Mouse (Mus musculus): ENCODE measurements around the gene Zfp385b.

The Zfp385b gene

DNA sequence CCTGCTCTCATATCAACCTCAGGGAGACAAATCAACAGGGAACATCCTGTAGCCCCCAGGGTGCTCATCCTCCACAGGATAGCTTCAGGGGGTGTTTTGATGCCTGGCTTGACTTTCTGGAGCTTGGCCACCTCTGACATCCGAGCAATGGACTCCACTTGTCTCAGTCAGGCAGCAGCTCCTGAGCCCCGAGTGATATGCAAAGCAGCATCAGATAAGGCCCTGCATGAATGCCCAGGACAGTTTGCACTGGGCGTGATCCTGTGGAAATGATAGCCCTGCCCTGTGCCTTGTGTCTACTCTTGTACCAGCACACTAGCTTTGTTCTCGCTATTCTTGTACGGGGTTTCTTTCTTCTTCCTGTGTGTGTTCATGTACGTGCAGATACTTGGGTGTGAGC, 303.8 kb downstream of the Zfp385b start:
- no peak for DNase-seq (ENCODE audit: low spot score)

DNA sequence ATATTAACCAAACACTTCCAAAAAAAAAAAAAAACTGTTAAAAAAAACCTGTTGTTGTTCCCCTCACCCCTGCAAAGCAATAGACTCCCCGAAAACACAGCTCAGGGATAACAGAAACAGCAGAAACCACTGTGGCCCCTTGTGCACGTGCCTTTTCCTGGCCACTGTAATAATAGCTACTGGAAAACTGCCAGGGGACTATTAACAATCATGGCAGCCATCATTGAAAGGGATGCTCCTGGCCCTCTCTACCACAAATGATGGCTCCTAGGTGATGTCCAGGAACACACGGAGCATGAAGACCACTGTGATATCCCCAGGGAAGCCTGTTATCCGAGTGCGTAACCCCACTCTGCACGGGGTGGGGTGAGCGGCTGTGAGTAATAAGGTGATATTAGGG, 304.4 kb downstream of the Zfp385b start:
- DNase-seq (ENCODE audit: low spot score): no peak

DNA sequence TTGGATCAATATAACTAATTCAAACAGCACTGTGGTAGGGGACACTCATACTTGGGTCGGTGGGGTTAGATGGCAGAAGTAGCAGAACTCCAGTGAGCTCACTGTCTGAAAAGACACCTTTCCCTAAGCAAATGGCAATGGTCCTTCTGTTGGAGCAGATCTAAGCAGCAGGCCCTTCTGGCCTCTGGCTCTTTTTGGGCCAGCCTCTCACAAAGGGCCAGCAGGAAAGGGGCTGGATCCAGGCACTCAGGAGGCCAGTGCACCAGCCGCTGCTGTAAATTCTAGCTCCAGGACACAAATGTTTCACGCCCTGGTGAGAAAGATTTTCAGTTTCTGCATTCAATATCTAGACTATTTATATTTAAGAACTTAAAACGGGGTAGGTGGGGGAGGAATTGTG, 305.0 kb downstream of the Zfp385b start:
- DNase-seq (ENCODE audit: low spot score): no peak

DNA sequence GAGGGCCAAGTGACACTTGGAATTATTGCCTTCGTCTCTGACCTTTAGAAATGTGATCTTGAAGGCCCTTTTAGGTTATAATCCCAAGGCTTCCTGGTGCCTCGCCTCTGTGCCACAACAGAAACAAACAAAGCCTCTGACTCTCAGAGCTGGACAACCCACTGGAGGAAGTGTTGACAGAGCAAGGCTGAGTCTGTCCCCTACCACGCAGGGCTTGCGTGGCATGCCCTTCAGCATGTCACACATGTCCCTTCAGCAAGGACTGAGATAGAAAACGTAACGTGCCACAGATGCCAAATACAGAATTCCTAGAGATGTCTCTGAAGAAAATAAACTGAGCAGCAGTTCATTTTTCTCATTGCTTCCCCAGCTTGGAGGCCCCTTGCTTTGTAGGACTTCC, 310.7 kb downstream of the Zfp385b start:
- DNase-seq (ENCODE audit: low spot score): no peak

DNA sequence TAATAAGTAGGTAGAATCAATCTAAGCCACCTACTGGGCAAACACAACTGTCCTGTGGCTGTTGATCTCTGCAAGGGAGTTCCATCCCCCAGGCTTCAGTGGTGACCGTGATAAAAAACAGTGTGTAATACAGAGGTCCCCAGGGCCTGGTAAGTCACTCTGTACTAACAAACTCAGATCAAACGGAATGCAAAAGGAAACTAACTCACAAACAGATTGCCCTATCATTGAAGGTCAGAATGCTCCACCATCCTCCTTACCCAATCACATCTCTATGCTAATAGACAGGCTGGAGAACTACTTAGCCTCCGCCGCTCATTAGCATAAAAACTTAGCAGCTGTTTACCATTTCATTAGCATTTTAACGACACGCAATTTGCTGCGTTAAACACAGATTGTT, 313.1 kb downstream of the Zfp385b start:
- DNase-seq (ENCODE audit: low spot score): no peak

DNA sequence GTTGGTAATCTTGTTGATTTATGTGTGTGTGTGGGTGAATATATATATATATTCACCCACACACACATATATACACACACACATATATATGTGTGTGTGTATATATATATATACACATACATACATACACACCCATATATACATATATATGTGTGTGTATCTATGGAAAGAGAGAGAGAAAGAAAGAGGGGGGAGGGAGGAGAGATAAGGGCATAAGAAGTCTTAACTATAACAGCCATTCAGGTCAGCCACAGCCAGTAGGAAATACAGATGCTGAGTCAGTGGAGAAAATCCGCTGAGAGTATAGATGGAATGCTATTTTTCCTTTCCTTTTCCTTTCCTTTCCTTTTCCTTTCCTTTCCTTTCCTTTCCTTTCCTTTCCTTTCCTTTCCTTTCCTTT, 313.8 kb downstream of the Zfp385b start:
- no peak for DNase-seq (ENCODE audit: low spot score)

DNA sequence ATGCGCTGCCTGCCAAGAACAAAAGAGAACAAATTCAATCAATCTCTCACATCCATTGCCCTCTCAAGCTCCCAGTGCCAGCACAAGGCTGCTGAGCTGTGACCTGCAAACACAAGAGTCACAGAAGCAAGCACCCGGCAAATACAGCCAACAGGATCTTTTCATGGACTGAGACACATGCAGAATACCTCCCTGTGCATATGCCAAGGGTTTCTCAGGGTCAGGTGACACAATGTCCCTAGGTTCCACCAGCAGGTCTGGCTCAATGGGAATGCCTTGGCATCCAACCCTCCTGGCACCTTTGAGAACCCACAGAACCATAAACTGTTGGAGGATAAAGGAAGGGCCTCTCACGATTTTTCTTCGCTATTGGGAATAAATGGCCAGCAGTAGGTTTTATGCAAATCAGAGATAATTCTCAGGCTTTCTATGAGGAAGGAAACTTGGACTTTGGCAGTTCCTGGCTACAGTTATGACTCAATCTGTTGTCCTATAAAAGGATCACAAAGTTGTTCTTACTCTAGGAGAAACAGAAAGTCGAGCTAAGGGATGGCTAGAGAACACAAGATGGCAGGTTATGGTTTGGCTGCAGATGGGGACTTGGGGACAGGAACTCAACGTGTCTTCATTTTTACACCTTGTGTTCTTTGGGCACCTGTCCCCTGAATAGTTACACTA, 315.6 kb downstream of the Zfp385b start:
- no peak for DNase-seq (ENCODE audit: low spot score)

DNA sequence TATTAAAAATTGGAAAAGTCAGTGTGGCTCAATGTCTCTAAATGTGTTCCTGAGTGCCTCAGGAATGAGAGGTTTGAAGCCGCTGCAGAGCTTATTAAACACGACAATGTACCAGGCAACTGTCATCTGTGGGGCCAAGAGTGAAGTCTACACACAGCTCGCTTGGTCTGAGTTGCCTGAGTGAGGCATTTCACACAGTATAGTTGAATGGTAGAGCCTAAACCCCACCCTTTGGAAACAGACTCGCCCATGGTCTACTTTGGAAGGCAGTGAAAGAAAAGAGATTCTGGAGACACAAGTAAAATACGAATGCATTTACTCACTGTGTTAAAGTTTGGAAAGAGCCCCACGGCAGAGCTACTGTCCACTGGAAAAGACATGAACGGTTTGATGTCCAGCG, 316.2 kb downstream of the Zfp385b start:
- DNase-seq (ENCODE audit: low spot score): no peak

DNA sequence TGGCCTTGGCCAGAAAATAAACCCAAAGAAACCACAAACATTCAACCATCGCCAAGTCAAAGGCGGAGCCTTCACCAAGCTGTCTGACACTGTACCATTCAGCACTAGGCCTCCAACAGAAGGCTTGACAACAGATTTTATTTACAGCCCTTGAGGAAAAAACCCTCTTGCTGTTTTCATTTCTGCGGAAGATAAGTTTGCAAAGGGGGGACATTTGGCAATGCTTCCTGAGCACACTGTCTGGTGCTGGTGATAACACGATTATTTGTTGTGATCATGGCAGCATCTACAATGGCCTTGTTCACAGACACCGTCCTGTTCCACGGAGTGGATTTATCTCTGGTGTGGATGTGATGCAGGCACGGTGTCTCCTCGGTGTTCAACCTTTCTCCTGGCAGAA, 317.0 kb downstream of the Zfp385b start:
- no peak for DNase-seq (ENCODE audit: low spot score)

DNA sequence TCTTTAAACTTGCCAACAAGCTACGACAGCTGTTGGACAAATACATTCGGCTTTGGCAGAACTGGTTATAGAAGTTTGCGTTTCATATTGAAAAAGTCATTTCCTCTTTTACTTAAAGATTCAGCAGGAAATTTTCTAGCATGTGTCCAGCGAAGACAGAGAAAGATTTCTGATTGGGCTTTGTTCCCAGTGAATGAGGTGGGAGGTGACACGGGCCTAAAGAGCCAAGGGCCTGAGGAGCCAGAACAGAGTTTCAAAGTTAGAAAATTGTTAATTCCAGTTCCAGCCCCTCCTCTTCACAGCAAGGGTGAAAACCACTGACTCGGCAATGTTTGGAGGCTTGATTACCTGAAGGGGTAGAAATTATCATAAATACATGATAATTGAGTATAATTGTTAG, 319.0 kb downstream of the Zfp385b start:
- no peak for DNase-seq (ENCODE audit: low spot score)

DNA sequence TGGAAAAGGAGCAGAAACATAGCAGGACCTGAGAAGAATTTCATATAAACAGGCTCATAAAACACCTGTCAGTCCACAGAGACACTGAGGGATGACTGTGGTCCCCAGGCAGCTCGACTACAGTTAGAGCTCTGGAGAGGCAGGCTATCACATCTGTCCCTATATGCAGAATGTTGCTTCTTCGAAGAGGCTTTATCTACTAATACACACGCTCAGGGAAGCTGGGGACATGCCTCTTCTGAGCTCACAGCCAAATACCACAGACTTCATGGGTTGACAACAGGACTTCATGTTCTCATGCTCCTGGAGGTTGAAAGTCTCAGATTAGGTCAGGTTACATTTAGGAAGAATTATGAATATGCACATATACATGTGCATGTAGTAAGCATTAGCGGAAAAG, 321.1 kb downstream of the Zfp385b start:
- no peak for DNase-seq (ENCODE audit: low spot score)

DNA sequence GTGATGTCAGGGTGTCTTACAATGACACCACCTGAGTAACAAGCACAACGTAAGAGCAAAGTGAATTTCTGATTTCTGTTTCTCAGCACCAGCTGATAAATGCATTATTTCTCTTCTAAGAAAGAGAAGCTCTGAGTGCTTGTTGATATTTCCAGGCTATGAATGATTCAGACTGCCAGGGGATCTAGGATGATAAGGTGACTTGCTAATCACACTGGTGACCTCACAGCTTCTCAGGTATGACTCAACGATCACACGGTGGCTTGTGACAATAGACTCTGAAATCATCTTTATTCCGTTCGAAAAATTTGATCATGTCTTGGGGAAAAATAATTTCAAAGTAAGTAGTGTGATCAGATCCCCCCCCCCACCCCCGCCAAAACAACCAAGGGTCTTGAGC, 321.5 kb downstream of the Zfp385b start:
- no peak for DNase-seq (ENCODE audit: low spot score)

DNA sequence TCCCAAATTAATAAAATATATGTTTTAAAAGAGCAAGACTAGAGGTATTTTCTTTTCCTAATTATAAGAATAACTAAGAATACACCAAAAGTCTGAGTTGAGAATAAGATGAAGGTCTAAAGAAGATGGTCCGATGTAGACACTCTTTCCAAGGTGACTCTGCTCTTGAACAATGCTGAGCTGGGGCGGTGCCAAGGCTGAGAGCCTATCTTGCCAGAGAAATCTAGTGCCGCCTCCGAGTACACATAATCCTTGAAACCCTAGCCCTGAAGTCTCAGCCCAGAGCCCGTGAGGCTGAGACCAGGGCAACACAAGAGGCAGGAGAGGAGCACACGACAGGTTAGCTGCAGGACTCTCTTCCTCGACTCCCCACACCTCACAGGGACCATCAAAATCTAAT, 323.4 kb downstream of the Zfp385b start:
- DNase-seq (ENCODE audit: low spot score): no peak

DNA sequence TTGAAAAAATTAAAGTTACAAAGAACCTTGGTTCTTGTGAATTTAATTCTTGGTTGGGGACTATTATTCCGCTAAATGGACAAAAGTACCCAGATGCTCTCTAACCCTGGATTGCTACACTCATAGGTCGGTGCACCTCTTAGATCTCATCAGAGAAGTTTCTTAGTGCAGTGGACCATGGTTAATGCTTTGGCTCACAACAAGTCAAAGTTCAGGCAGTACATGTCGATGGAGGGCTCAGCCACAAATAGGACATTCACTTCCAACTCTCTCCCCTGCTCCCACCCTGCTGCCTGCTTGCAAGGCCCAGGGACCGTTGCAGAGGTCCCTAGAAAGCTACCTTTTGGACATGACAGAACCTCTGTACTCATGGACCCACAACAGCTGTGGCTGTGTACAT, 324.1 kb downstream of the Zfp385b start:
- no peak for DNase-seq (ENCODE audit: low spot score)

DNA sequence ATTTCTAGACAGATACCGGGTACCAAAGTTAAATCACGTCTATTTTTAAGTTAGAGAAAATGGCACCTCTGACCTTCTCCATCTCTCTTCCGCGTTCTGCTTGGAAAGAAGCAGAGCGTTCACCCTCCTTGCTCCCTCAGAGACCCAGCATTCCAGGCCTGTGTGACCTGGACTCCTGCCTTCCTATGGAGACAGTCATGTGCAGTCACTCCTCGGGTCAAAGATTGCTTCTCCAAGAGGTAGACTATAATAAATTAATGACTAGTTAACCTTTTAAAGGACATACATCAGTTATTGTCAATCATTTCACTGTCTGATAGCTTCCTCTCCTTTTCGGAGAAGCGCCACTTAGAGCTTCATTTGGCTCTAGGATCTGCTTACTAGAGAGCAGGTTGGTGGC, 325.7 kb downstream of the Zfp385b start:
- DNase-seq (ENCODE audit: low spot score): no peak

DNA sequence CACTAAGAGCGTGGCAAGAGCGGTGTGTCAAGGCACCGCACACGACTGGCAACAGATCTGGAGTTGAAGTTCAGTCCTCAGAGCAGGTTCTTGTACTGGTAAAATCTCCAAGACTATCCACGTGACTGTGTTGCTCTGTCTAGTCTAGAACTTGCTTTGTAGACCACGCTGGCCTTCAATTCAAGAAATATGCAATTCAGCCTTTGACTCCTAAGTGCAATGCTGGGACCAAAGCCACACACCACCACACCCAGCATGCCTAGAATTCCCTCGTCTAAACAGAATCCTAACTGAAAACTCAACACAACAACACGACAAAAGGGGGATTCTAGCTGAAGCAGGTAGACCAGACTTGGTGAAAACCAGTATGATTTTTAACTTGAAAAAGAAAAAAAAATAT, 332.3 kb downstream of the Zfp385b start:
- no peak for DNase-seq (ENCODE audit: low spot score)

DNA sequence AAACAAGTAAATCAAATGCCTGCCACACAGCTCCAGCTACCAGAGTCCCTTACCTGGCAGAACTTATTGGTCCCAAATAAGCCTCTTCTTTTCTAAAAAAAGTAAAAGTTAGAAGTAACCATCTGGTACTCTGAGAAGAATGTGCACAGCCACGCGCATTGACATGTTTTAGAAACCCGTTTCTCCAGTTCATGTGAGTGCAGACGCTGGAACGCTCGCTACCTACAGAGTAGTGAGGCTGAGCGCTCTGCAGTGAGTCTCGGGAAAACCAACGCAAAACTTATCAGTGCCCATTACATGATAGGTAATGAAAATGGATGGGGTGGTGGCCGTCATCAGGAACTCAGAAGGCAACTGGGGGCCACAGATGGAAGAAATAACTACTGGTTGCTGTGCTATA, 338.2 kb downstream of the Zfp385b start:
- DNase-seq (ENCODE audit: low spot score): no peak

DNA sequence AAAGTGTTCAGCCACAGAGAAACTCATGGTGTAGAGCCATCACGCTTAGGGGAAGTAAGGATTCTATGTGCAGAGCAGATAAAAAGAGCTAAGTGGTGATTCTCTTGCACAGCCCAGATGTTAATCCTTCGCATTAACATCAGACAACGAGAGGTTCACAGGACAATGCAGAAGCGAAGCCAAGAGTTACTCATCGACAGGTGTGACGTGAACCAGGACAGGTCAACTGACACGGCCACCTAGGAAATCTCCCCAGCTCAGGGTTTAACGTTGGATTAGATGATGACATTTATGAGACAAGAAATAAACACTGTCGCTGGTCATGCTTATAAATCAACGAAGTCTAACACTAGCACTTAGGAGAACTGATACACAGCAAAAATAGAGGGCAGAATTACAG, 341.9 kb downstream of the Zfp385b start:
- DNase-seq (ENCODE audit: low spot score): no peak

DNA sequence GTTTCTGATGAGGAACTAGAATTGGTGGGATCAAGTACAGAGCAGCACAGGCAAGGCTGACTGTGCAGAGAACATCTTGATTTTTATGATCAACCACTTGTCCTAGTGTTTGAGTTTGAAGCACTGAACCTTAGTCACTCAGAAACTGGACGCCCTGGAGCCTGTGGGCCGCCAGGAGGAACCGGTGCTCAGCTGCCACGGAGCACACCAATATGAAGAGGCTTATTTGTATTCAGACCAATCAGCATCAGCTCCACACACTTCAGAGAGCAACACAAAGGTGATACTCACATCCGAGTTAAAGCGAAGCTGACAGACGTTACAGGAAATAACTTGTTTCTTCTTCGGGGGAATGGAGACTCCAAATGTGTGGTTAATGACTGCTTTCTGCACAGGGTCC, 343.0 kb downstream of the Zfp385b start:
- no peak for DNase-seq (ENCODE audit: low spot score)

DNA sequence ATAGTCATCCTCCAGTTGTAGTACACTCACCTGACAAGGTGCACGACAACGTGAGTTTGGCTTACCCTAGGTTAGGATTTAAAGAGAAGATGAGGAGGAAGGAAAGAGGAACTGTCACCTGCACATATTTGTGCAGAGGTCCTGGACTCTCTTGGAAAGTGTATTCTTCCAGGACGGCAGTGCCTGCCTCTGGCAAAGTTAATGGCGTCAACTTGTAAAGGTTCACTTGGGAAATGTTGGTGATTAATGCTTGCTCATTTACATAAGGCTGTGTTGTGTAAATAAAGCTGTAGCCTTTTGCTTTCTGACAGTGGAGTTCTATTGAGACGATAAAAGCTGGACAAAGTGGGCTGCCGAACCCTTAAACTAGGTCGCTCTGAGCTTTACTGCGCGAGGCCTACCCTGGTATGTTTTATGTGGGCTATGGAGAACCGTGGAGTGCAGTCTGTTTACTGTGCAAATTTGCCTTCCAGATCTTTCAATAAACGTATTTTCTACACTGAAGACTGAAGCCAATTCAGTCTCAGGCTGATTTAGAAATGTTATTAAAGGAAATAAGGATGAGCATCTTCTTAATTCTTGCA, 347.1 kb downstream of the Zfp385b start:
- DNase-seq (ENCODE audit: low spot score): no peak

DNA sequence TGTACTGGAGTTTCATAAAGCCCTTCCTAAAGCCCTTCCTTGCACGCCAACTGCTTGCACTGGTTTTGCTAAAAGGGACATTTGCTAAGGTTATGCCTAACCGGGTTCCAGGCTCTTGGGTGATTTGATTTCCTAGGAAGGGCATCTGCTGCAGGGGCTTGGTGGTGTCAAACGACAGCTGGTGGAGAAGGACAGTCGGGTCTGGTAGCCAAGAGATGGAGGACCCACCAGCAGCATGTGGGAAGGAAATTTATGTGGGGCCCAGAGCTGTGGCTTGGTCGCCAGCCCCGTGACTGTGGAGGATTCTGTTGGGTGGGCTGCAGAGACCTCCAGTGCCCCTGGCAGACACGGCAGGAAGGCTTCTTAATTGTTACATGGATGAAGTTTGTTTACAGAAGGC, 348.7 kb downstream of the Zfp385b start:
- no peak for DNase-seq (ENCODE audit: low spot score)

DNA sequence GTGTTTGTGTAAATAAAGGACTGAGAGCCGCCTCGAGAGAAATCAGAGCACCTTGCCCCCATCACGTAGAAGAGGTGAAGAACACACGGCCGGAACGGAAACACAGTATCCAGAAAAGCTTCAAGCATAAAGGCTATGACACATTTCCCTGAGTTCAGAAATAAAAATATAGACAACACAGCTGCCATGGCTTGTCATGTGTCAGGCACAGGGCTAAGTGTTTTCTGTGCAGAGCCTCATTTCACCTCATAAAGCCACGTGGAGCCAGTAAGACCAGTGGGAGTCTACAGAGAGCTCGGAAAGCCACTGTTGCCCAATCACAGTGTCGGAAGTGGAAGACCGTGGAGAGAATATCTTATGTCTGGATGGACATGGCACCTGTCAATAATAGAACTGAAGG, 358.0 kb downstream of the Zfp385b start:
- no peak for DNase-seq (ENCODE audit: low spot score)

DNA sequence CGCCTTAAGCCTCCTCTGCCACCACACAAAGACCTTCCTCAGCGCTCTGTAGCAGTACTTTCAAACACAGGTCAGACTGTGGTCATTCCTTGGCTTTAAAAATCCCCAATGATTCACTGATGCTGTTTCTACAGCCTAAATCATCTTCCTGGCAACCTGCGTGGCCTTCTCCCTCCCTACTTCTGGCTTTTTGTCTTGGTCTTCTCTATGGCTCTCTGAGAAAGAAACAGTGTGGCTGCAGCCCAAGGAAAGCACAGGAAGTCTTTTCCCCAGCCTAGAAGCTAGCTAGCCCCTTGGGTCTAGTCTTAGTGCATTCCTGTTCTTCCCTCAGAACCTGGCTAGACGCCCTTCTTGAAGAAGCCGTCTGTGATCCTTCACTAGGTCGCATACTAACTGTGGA, 359.4 kb downstream of the Zfp385b start:
- DNase-seq (ENCODE audit: low spot score): no peak

DNA sequence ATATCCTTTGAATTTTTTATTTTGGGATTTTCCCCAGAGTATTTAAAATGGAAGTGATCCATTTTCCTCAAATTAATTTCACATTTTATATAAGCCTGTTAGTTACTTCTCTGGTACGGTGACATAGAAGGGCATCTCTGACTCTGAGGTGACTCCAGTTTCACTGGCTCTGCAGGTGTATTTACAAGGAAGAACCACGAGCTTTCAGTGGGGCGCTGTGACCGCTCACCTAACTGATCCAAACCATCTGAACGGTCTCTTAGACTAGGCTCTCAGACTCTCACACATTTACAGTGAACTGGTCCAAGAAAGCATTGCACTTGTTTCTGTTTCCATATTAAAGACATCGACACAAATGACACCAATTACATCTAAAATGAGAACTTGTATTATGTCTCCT, 361.0 kb downstream of the Zfp385b start:
- DNase-seq (ENCODE audit: low spot score): no peak

DNA sequence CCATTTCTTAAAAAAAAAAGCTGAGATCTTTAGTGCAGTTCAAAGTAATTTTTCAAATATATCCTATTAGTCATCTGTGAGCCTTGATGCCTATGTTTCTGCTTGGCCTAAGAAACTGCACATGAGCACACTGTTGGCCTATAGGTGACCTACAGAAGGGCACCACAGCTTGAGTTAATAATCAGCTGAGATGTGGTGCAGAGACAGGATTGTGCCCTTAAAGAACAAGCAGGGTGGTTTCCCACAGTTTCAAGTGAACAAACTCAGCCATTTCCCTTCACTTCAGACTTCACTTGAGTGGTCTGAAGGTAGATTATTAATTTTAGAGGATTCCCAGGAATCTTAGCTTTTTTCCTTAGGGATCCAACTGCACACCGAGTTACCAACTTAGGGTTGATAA, 362.3 kb downstream of the Zfp385b start:
- no peak for DNase-seq (ENCODE audit: low spot score)
